Mouse (Mus musculus) R1 (cell line): ENCODE results near the gene Gorasp2.

ENCODE experiments used
- DNase-seq: peaks from one replicate; pipeline ENCODE4 v3.0.0-alpha.2; 2018; ENCODE audit warnings: low read depth, low spot score

Gorasp2 gene

GRCm38 (mm10) chr2:70657083-70657482, 4.3 kb upstream of the Gorasp2 start:
- DNase-seq, result no peak

- peak; percentile 65 for DNase-seq
These were observed 529 bp downstream of the Gorasp2 start, which contains the start of gene Gm26558 for GRCm38 (mm10) chr2:70661715-70662495. Gene Gm26558, minus strand, starts transcription at chr2:70662108.

- DNase-seq, result peak; percentile 50
These were observed 2.4 kb downstream of the Gorasp2 start for GRCm38 (mm10) chr2:70663764-70664163.

GRCm38 (mm10) chr2:70667016-70667415, 5.6 kb downstream of the Gorasp2 start:
- DNase-seq, result no peak

- DNase-seq, result no peak
These were observed 7.9 kb downstream of the Gorasp2 start for GRCm38 (mm10) chr2:70669241-70669640.

GRCm38 (mm10) chr2:70669896-70670295, 8.5 kb downstream of the Gorasp2 start:
- no peak for DNase-seq

GRCm38 (mm10) chr2:70672476-70672875, 11.1 kb downstream of the Gorasp2 start:
- DNase-seq, result no peak

GRCm38 (mm10) chr2:70673445-70674126, 12.2 kb downstream of the Gorasp2 start:
- DNase-seq, result peak; percentile 17

GRCm38 (mm10) chr2:70682324-70682723, 20.9 kb downstream of the Gorasp2 start:
- no peak for DNase-seq

- DNase-seq, result peak; percentile 16
These were observed 27.2 kb downstream of the Gorasp2 start for GRCm38 (mm10) chr2:70688454-70689078.

GRCm38 (mm10) chr2:70690195-70690594, 28.8 kb downstream of the Gorasp2 start:
- peak; percentile 84 for DNase-seq

- DNase-seq, result no peak
These were observed 34.3 kb downstream of the Gorasp2 start for GRCm38 (mm10) chr2:70695712-70696111.

- no peak for DNase-seq
These were observed 39.5 kb downstream of the Gorasp2 start for GRCm38 (mm10) chr2:70700851-70701250.

GRCm38 (mm10) chr2:70701571-70701970, 40.2 kb downstream of the Gorasp2 start:
- peak; percentile 21 for DNase-seq

- no peak for DNase-seq
These were observed 41.0 kb downstream of the Gorasp2 start for GRCm38 (mm10) chr2:70702403-70702802.

- peak; percentile 56 for DNase-seq
These were observed 47.8 kb downstream of the Gorasp2 start for GRCm38 (mm10) chr2:70708986-70709730.

- DNase-seq, result no peak
These were observed 48.9 kb downstream of the Gorasp2 start for GRCm38 (mm10) chr2:70710236-70710635.

- no peak for DNase-seq
These were observed 49.5 kb downstream of the Gorasp2 start for GRCm38 (mm10) chr2:70710878-70711277.

GRCm38 (mm10) chr2:70723610-70724243, 62.4 kb downstream of the Gorasp2 start:
- DNase-seq, result no peak

GRCm38 (mm10) chr2:70727089-70727488, 65.7 kb downstream of the Gorasp2 start:
- DNase-seq, result no peak

GRCm38 (mm10) chr2:70735534-70735933, 74.2 kb downstream of the Gorasp2 start:
- DNase-seq, result no peak
